Mouse (Mus musculus) stomach, postnatal 0 days (tissue): ENCODE measurements around the gene Fam57a. TPM values are rescaled to one million over a fixed set of nuclear protein-coding genes. Genes with fewer than 3 reads are reported as not detected.

Experiments
- ATAC-seq: fragments of 200-750 bp; cut with Nextera tagmentation; 2 replicates; pipeline ENCODE4 v1.8.0; 2017; ENCODE audit not compliant: low FRiP score, low TSS enrichment
- DNase-seq: peaks from one replicate; pipeline ENCODE4 v3.0.0-alpha.2; 2016; ENCODE audit warnings: low spot score
- H3K27ac ChIP-seq: fragments of 300-500 bp; sonication (generic); replicated peaks from 2 replicates; pipeline ENCODE4 v1.5.1; 2014; ENCODE audit warnings: mild to moderate bottlenecking, control low read depth
- H3K27me3 ChIP-seq: fragments of 300-500 bp; sonication (generic); 2 replicates; pipeline ENCODE4 v1.6.1; 2014; ENCODE audit warnings: low read length; ENCODE audit not compliant: control insufficient read depth, insufficient read depth
- H3K36me3 ChIP-seq: fragments of 300-500 bp; sonication (generic); 2 replicates; pipeline ENCODE4 v1.6.1; 2014; ENCODE audit warnings: low read length, mixed read lengths; ENCODE audit not compliant: control insufficient read depth, insufficient read depth
- H3K4me1 ChIP-seq: fragments of 300-500 bp; sonication (generic); replicated peaks from 2 replicates; pipeline ENCODE4 v1.6.1; 2014; ENCODE audit warnings: antibody characterized with exemption; ENCODE audit not compliant: control insufficient read depth, insufficient read depth
- H3K4me2 ChIP-seq: fragments of 300-500 bp; sonication (generic); replicated peaks from 2 replicates; pipeline ENCODE4 v1.6.1; 2014; ENCODE audit warnings: low read depth, mild to moderate bottlenecking, control low read depth, moderate library complexity
- H3K4me3 ChIP-seq: fragments of 300-500 bp; sonication (generic); 2 replicates; pipeline ENCODE4 v1.5.1; 2014; ENCODE audit warnings: low read depth, low read length, control low read depth
- H3K9ac ChIP-seq: fragments of 300-500 bp; sonication (generic); 2 replicates; pipeline ENCODE4 v1.6.1; 2014; ENCODE audit warnings: mild to moderate bottlenecking, low read length, control low read depth, mixed read lengths
- H3K9me3 ChIP-seq: fragments of 300-500 bp; sonication (generic); 2 replicates; pipeline ENCODE4 v1.6.1; 2016; ENCODE audit warnings: low read length; ENCODE audit not compliant: control insufficient read depth
- CTCF ChIP-seq: IDR thresholded peaks from 2 replicates; pipeline ENCODE4 v1.5.1; 2016; ENCODE audit warnings: antibody characterized with exemption, low read depth, mild to moderate bottlenecking, moderate library complexity
- EP300 ChIP-seq: optimal IDR thresholded peaks from 2 replicates; pipeline ENCODE3; 2016; ENCODE audit warnings: antibody characterized with exemption
- WGBS: fragments of 180-500 bp; shearing (Covaris S2); extraction: QIAGEN DNeasy Blood & Tissue Kit; methylation state at CpG from one replicate; pipeline ENCODE4 v1.1.7; 2014; 5-methylcytosine and 5-hydroxymethylcytosine counted together
- polyA plus RNA-seq: library from polyadenylated mRNA; unstranded; fragments of >200 nt; fragmentation: Nextera tagmentation; extraction: Ambion mirVana; gene quantifications from 2 replicates; pipeline ENCODE4 v1.2.1, GENCODE M21; 2015

Fam57a gene
- polyA plus RNA-seq: 328 and 372 TPM in 2 replicates

DNA sequence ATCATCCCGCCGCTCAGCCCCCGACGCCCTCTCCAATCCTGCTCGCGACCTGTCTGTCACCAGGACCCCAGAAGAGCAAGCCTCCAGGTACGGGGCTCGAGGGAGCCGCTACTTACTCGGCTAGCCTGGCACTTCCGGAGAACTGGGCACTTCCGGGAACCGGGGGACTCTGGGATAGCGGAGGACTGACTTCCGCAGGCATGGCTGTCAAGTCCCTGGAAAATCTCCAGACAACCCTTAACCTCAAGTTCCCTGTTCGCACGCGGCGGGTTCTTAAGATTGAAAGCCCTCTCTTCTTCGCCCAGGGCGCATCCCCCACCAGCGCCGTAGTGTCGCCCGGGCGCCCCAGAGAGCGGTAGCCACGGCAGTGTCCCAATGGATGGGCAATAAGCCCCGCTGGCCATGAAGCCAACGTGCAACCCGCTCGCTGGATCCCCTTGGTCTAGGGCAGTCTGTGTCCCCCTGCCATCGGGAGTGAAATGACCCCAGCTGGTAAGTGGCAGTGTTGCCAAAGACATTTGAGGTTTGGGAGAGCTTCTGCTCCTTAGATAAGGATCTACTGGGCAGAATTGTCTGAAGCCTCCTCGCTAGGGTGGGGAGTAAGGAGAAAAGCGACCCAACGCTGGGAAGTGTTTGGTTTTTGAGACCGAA lies at the start of gene Fam57a, which contains the start of gene Vps53:
Gene Fam57a (plus strand): TSS at position 177 of the 651 bp plus-strand sequence.
Gene Vps53 (minus strand): TSS at position 153 of the 651 bp plus-strand sequence.
- Histone ChIP-seq H3K4me3 (peak within 1 kb of the TSS; percentile 77), H3K9ac (peak within 1 kb of the TSS; percentile 80), H3K27ac (peak within 1 kb of the TSS; percentile 86), H3K9me3 (no peaks in the 10 kb centered on the region), H3K27me3 (no peaks in the 10 kb centered on the region), H3K4me2 (peak within 1 kb of the TSS; percentile 98), H3K4me1 (0 out of 2 replicates have a peak, but pooled peaks cover 3% of the 10 kb centered on the region), H3K36me3 (no peaks in the 10 kb centered on the region)
- peak; percentile 89 for ATAC-seq
- DNase-seq: peak; percentile 89
- no peak for TF ChIP-seq CTCF
- TF ChIP-seq EP300: peak; percentile 6
- under 1% methylated on average over 37 of the region's 37 CpGs for WGBS

DNA sequence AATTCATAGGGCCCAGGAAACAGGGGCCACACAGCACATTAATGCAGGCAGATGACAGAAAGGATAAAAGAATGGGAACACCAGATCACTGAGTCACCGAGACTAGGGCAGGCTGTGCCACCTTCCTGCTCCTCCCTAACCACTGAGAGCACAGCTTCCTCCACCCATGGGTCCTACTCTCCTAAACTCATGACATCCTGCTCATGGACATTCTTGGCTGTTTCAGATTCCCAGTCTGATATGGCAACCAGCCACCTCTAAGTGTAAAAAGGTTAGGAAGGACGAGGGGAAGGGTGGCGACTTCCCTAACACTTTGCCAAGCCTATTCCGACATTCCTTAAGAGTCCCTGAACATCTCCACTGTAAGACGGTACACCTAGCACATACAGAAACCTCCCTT lies 48.6 kb upstream of the Fam57a start:
- Histone ChIP-seq H3K27ac (no peak overlapping the region), H3K9ac (no peak overlapping the region), H3K36me3 (peaks cover 11% of the 10 kb centered on the region), H3K9me3 (no peaks in the 10 kb centered on the region), H3K4me1 (no peaks in the 10 kb centered on the region), H3K4me2 (no peak overlapping the region), H3K4me3 (no peak overlapping the region), H3K27me3 (no peaks in the 10 kb centered on the region)
- DNase-seq: no peak
- ATAC-seq: no peak
- TF ChIP-seq CTCF (no peak), EP300 (no peak)
- WGBS: 57% methylated on average over 5 of the region's 5 CpGs

DNA sequence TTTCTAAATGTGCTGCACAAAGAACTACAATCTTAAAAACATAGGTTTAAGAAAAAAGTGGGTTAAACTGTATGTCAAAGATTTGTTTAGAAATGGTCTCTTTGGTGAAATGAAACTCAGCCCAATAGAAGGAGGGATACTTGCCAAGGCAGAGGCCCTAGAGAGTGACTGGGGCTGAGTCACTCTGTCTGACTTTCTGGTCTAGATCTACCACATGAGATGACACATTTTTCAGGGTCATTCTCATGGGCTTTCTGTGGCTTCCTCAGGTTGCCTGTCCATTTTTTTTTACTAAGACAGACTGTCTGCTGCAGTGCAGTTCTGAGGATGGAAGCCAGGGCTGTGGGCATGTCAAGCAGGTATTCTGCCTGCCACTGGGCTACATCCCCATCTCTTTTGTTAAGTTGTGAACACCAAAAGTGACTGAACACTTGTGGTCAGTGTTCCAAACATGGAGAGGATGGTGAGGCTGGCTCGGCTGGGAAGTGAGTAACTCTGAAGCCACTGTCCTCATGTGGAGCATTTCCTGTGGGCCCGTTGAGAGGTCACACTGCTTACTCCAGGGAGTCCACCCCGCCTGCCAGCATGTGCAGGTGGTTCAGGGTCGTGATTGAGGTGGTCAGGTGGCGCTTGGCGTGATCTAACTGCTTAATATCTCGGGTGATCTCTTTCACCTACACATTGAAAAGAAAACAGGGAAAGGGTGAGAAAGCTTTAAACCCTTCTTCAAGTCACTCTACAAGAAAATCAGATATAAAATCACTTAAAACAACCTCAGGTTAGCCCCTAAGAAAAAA lies 43.6 kb upstream of the Fam57a start:
- H3K9ac ChIP-seq: no peak overlapping the region
- TF ChIP-seq EP300 (no peak), CTCF (no peak)
- WGBS: 80% methylated on average over 7 of the region's 7 CpGs
- DNase-seq: no peak
- no peaks in the 10 kb centered on the region for H3K27me3 ChIP-seq
- H3K4me3 ChIP-seq: no peak overlapping the region
- H3K9me3 ChIP-seq: no peaks in the 10 kb centered on the region
- no peak overlapping the region for H3K27ac ChIP-seq
- ATAC-seq: no peak
- H3K4me1 ChIP-seq: no peaks in the 10 kb centered on the region
- H3K4me2 ChIP-seq: no peak overlapping the region
- peaks cover 11% of the 10 kb centered on the region for H3K36me3 ChIP-seq

DNA sequence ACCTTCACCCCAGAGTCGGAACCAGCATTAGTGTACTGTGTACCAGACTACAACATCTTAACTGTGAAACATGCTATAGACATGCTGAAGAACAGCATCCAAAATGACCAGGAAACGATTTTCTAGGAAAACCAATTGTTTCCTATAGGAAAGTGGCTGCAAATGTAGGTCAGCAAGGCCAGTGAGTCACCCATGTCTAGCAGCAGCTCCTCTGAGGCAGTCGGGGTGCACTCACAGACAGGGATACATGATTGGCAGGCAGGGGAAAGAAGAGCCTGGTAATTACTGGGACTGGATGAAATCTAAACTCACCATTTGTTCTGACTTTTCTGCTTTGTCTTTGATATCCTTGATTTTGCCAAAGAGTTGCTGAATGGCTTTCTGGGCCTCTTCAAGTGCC lies 41.5 kb upstream of the Fam57a start:
- 77% methylated on average over 3 of the region's 3 CpGs for WGBS
- no peak overlapping the region for H3K4me3 ChIP-seq

DNA sequence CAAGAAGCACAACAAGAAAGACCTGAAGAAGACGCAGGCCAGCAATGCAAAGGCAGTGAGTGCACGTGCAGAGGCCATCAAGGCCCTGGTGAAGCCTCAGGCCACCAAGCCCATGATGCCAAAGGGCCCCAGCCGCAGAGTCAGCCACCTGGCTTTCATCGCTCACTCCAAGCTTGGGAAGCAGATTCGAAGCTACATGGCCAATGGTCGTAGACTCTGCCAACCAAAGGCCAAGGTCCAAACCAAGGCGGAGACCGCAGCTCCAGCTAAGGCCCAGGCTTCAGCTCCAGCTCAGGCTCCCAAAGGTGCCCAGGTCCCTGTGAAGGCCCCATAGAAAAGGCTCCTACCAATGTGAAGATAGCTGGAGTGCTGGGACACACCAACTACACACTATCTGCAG lies 35.1 kb upstream of the Fam57a start:
- peaks cover 10% of the 10 kb centered on the region for H3K4me1 ChIP-seq
- no peaks in the 10 kb centered on the region for H3K9me3 ChIP-seq
- no peak overlapping the region for H3K4me2 ChIP-seq
- TF ChIP-seq EP300: no peak
- TF ChIP-seq CTCF: no peak
- H3K27me3 ChIP-seq: no peaks in the 10 kb centered on the region
- DNase-seq: no peak
- 92% methylated on average over 8 of the region's 8 CpGs for WGBS
- no peak overlapping the region for H3K27ac ChIP-seq
- H3K4me3 ChIP-seq: no peak overlapping the region
- H3K36me3 ChIP-seq: 0 out of 2 replicates have a peak, but pooled peaks cover 2% of the 10 kb centered on the region
- no peak for ATAC-seq
- no peak overlapping the region for H3K9ac ChIP-seq

More for the DNA sequence above, 41.5 kb upstream of the Fam57a start:
- H3K36me3 ChIP-seq: peaks cover 13% of the 10 kb centered on the region
- H3K4me2 ChIP-seq: no peak overlapping the region
- DNase-seq (no peak), ATAC-seq (no peak)
- H3K4me1 ChIP-seq: no peaks in the 10 kb centered on the region
- H3K9ac ChIP-seq: no peak overlapping the region
- no peaks in the 10 kb centered on the region for H3K27me3 ChIP-seq
- no peaks in the 10 kb centered on the region for H3K9me3 ChIP-seq
- TF ChIP-seq EP300 (no peak), CTCF (no peak)
- H3K27ac ChIP-seq: no peak overlapping the region
